Mouse (Mus musculus) midbrain, postnatal 0 days (tissue): ENCODE data around the gene Piwil1. TPM values are rescaled to one million over a fixed set of nuclear protein-coding genes. Genes with fewer than 3 reads are reported as not detected.

Experiments used
- ATAC-seq: fragments of 200-750 bp; cut with Nextera tagmentation; 2 replicates; pipeline ENCODE4 v1.8.0; 2017; ENCODE audit warnings: moderate number of reproducible peaks, mild to moderate bottlenecking, moderate TSS enrichment, moderate library complexity; ENCODE audit not compliant: low FRiP score
- DNase-seq: peaks from one replicate; pipeline ENCODE4 v3.0.0-alpha.2; 2015; ENCODE audit warnings: low spot score
- H3K27ac ChIP-seq: fragments of 300-500 bp; sonication (generic); 2 replicates; pipeline ENCODE4 v1.5.1; 2014; ENCODE audit warnings: low read depth, mild to moderate bottlenecking, low read length, mixed read lengths
- H3K27me3 ChIP-seq: fragments of 300-500 bp; sonication (generic); 2 replicates; pipeline ENCODE4 v1.6.1; 2014; ENCODE audit warnings: low read length, control low read depth, mixed read lengths; ENCODE audit not compliant: insufficient read depth
- H3K36me3 ChIP-seq: fragments of 300-500 bp; sonication (generic); 2 replicates; pipeline ENCODE4 v1.6.1; 2014; ENCODE audit warnings: low read length, control low read depth, mixed read lengths; ENCODE audit not compliant: insufficient read depth
- H3K4me1 ChIP-seq: fragments of 300-500 bp; sonication (generic); 2 replicates; pipeline ENCODE4 v1.6.1; 2014; ENCODE audit warnings: mild to moderate bottlenecking, control low read depth, antibody characterized with exemption, low read length, mixed read lengths; ENCODE audit not compliant: insufficient read depth
- H3K4me2 ChIP-seq: fragments of 300-500 bp; sonication (generic); 2 replicates; pipeline ENCODE4 v1.6.1; 2014; ENCODE audit warnings: low read depth, mild to moderate bottlenecking, low read length, mixed read lengths; ENCODE audit not compliant: poor library complexity, severe bottlenecking
- H3K4me3 ChIP-seq: fragments of 300-500 bp; sonication (generic); 2 replicates; pipeline ENCODE4 v1.5.1; 2014; ENCODE audit warnings: low read depth, mild to moderate bottlenecking, low read length, moderate library complexity
- H3K9ac ChIP-seq: fragments of 300-500 bp; sonication (generic); replicated peaks from 2 replicates; pipeline ENCODE4 v1.6.1; 2014; ENCODE audit warnings: mild to moderate bottlenecking, low read length, moderate library complexity, mixed read lengths; ENCODE audit not compliant: poor library complexity, severe bottlenecking
- H3K9me3 ChIP-seq: fragments of 300-500 bp; sonication (generic); 2 replicates; pipeline ENCODE4 v1.6.1; 2016; ENCODE audit warnings: low read length, control low read depth
- CTCF ChIP-seq: IDR thresholded peaks from 2 replicates; pipeline ENCODE4 v1.5.1; 2016; ENCODE audit warnings: antibody characterized with exemption, mild to moderate bottlenecking
- WGBS: fragments of 180-500 bp; shearing (Covaris S2); extraction: QIAGEN DNeasy Blood & Tissue Kit; methylation state at CpG from one replicate; pipeline ENCODE4 v1.1.7; 2014; 5-methylcytosine and 5-hydroxymethylcytosine counted together
- polyA plus RNA-seq: library from polyadenylated mRNA; unstranded; fragments of >200 nt; fragmentation: Nextera tagmentation; extraction: Ambion mirVana; gene quantifications from 2 replicates; pipeline ENCODE4 v1.2.1, GENCODE M21; 2015
- total RNA-seq: library from RNA; depleted of rRNA; stranded (reverse); fragments of >200 nt; gene quantifications from 2 replicates; pipeline ENCODE4 v1.2.3, GENCODE M21; 2014

Gene Piwil1
- total and polyA plus RNA-seq, 2 experiments from 2014 or later = 0.22 to 0.47 TPM

GRCm38 (mm10) chr5:128684621-128685020 is 17.7 kb upstream of the Piwil1 start:
- peak; percentile 57 for DNase-seq
- WGBS = 7% methylated on average over 15 of the region's 15 CpGs
- H3K9me3 ChIP-seq = 0 out of 2 replicates have a peak, but pooled peaks cover 3% of the 10 kb centered on the region
- no peaks in the 10 kb centered on the region for H3K27me3 ChIP-seq
- no peak for ATAC-seq
- no peak overlapping the region for H3K4me2 ChIP-seq
- H3K4me3 ChIP-seq = no peak overlapping the region
- no peak overlapping the region for H3K9ac ChIP-seq
- TF ChIP-seq CTCF = no peak
- H3K27ac ChIP-seq = no peak overlapping the region
- no peaks in the 10 kb centered on the region for H3K4me1 ChIP-seq
- no peaks in the 10 kb centered on the region for H3K36me3 ChIP-seq

GRCm38 (mm10) chr5:128687139-128687538 is 15.2 kb upstream of the Piwil1 start:
- H3K4me1 ChIP-seq = no peaks in the 10 kb centered on the region
- H3K27ac ChIP-seq = no peak overlapping the region
- peak; percentile 32 for TF ChIP-seq CTCF
- no peaks in the 10 kb centered on the region for H3K36me3 ChIP-seq
- no peak for DNase-seq
- 0 out of 2 replicates have a peak, but pooled peaks cover 3% of the 10 kb centered on the region for H3K9me3 ChIP-seq
- no peak overlapping the region for H3K9ac ChIP-seq
- no peaks in the 10 kb centered on the region for H3K27me3 ChIP-seq
- H3K4me3 ChIP-seq = no peak overlapping the region
- H3K4me2 ChIP-seq = no peak overlapping the region
- no peak for ATAC-seq
- WGBS = 88% methylated on average over 5 of the region's 5 CpGs

- Histone ChIP-seq H3K9me3 (no peaks in the 10 kb centered on the region), H3K27ac (no peak overlapping the region), H3K27me3 (peaks cover 5% of the 10 kb centered on the region; the same call in 1 of the 2 replicates), H3K4me3 (no peak overlapping the region), H3K9ac (no peak overlapping the region), H3K4me1 (no peaks in the 10 kb centered on the region), H3K4me2 (no peak overlapping the region), H3K36me3 (no peaks in the 10 kb centered on the region)
- TF ChIP-seq CTCF = no peak; the same call in 1 of the 2 replicates
- 67% methylated on average over 6 of the region's 6 CpGs for WGBS
- ATAC-seq (no peak), DNase-seq (no peak)
Observed at GRCm38 (mm10) chr5:128694107-128694506, 8.2 kb upstream of the Piwil1 start.

GRCm38 (mm10) chr5:128694611-128695325 is 7.6 kb upstream of the Piwil1 start:
- no peak for ATAC-seq
- WGBS = 82% methylated on average over 18 of the region's 18 CpGs

GRCm38 (mm10) chr5:128696824-128697223 is 5.5 kb upstream of the Piwil1 start:
- H3K27ac ChIP-seq = no peak overlapping the region
- no peak overlapping the region for H3K4me2 ChIP-seq
- peak; percentile 38 for DNase-seq
- H3K4me3 ChIP-seq = no peak overlapping the region
- no peak for TF ChIP-seq CTCF
- 23% methylated on average over 10 of the region's 10 CpGs for WGBS
- no peaks in the 10 kb centered on the region for H3K9me3 ChIP-seq
- no peak for ATAC-seq
- H3K9ac ChIP-seq = no peak overlapping the region
- H3K36me3 ChIP-seq = no peaks in the 10 kb centered on the region
- H3K4me1 ChIP-seq = no peaks in the 10 kb centered on the region
- H3K27me3 ChIP-seq = peaks cover 5% of the 10 kb centered on the region; the same call in 1 of the 2 replicates

More at GRCm38 (mm10) chr5:128694611-128695325, 7.6 kb upstream of the Piwil1 start:
- DNase-seq = no peak
- Histone ChIP-seq H3K27ac (no peak overlapping the region), H3K4me1 (no peaks in the 10 kb centered on the region), H3K4me3 (no peak overlapping the region), H3K9me3 (no peaks in the 10 kb centered on the region), H3K4me2 (no peak overlapping the region), H3K9ac (no peak overlapping the region), H3K27me3 (peaks cover 5% of the 10 kb centered on the region; the same call in 1 of the 2 replicates), H3K36me3 (no peaks in the 10 kb centered on the region)
- no peak for TF ChIP-seq CTCF

GRCm38 (mm10) chr5:128700716-128701115 is 1.6 kb upstream of the Piwil1 start:
- Histone ChIP-seq H3K4me1 (0 out of 2 replicates have a peak, but pooled peaks cover 2% of the 10 kb centered on the region), H3K4me2 (no peak overlapping the region), H3K27ac (no peak overlapping the region), H3K36me3 (no peaks in the 10 kb centered on the region), H3K4me3 (no peak overlapping the region), H3K27me3 (peaks cover 3% of the 10 kb centered on the region; the same call in 1 of the 2 replicates), H3K9me3 (no peaks in the 10 kb centered on the region), H3K9ac (no peak overlapping the region)
- ATAC-seq (no peak), DNase-seq (no peak)
- 67% methylated on average over 11 of the region's 11 CpGs for WGBS
- no peak for TF ChIP-seq CTCF
